Mouse (Mus musculus) hindbrain, embryonic 14.5 days (tissue): Measurements from ENCODE around the gene Pigm. TPM values are rescaled to one million over a fixed set of nuclear protein-coding genes. Genes with fewer than 3 reads are reported as not detected.

Experiments used
- ATAC-seq: fragments of 200-750 bp; cut with Nextera tagmentation; 2 replicates; pipeline ENCODE4 v1.8.0; 2017; ENCODE audit warnings: moderate number of reproducible peaks, mild to moderate bottlenecking, moderate TSS enrichment, moderate library complexity; ENCODE audit not compliant: low FRiP score
- DNase-seq: peaks from one replicate; pipeline ENCODE4 v3.0.0-alpha.2; 2015; ENCODE audit warnings: low spot score
- H3K27ac ChIP-seq: fragments of 300-500 bp; sonication (generic); 2 replicates; pipeline ENCODE4 v1.5.1; 2014; ENCODE audit warnings: mild to moderate bottlenecking, moderate library complexity
- H3K27me3 ChIP-seq: fragments of 300-500 bp; sonication (generic); 2 replicates; pipeline ENCODE4 v1.6.1; 2014; ENCODE audit warnings: mild to moderate bottlenecking, low read length, mixed read lengths; ENCODE audit not compliant: control insufficient read depth, insufficient read depth
- H3K36me3 ChIP-seq: fragments of 300-500 bp; sonication (generic); replicated peaks from 2 replicates; pipeline ENCODE4 v1.6.1; 2014; ENCODE audit not compliant: control insufficient read depth, insufficient read depth
- H3K4me1 ChIP-seq: fragments of 300-500 bp; sonication (generic); replicated peaks from 2 replicates; pipeline ENCODE4 v1.6.1; 2014; ENCODE audit warnings: antibody characterized with exemption, low read length, mixed read lengths; ENCODE audit not compliant: control insufficient read depth, insufficient read depth
- H3K4me2 ChIP-seq: fragments of 300-500 bp; sonication (generic); replicated peaks from 2 replicates; pipeline ENCODE4 v1.6.1; 2014; ENCODE audit warnings: mild to moderate bottlenecking, moderate library complexity
- H3K4me3 ChIP-seq: fragments of 300-500 bp; sonication (generic); replicated peaks from 2 replicates; pipeline ENCODE4 v1.5.1; 2014; ENCODE audit warnings: mild to moderate bottlenecking, low read length
- H3K9ac ChIP-seq: fragments of 300-500 bp; sonication (generic); 2 replicates; pipeline ENCODE4 v1.6.1; 2014
- H3K9me3 ChIP-seq: fragments of 300-500 bp; sonication (generic); 2 replicates; pipeline ENCODE4 v1.6.1; 2016; ENCODE audit warnings: low read length; ENCODE audit not compliant: control insufficient read depth
- WGBS: fragments of 180-500 bp; shearing (Covaris S2); extraction: QIAGEN DNeasy Blood & Tissue Kit; methylation state at CpG from one replicate; pipeline ENCODE4 v1.1.7; 2014; 5-methylcytosine and 5-hydroxymethylcytosine counted together
- polyA plus RNA-seq: library from polyadenylated mRNA; unstranded; fragments of >200 nt; fragmentation: Nextera tagmentation; extraction: Ambion mirVana; gene quantifications from 2 replicates; pipeline ENCODE4 v1.2.1, GENCODE M21; 2014

Pigm gene
- polyA plus RNA-seq = 5.6 and 5.9 TPM in 2 replicates

DNA sequence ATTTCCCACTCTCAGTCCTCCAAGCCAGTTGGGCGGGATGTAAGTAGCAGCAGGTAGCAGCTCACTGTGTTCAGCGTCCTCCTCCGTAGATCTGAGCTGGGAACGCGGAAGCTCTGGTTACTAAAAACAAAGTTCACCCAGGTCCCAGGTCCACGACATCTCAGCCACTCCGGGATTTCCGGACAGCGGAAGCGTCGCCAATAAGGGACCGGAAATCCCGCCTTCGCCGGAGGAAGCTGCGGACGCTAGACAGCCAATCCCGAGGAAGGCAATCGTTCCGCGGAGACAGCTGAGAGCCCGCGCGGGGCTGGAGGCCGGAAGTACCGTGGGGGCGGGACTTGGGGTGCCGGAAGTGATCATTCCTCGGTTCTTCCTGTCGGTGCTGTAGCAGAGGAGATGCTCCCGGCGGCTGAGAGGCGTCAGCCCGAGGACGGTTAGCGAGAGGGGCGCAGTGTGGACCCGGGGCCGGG, at the start of gene Pigm:
Gene Pigm, plus strand, starts transcription at position 349 of the 470 bp plus-strand sequence.
- ATAC-seq = peak; percentile 99
- DNase-seq = peak; percentile 98
- under 1% methylated on average over 33 of the region's 39 CpGs for WGBS

GRCm38 (mm10) chr1:172326684-172327083, 49.7 kb upstream of the Pigm start:
- peaks cover 8% of the 10 kb centered on the region; the same call in 1 of the 2 replicates for H3K27me3 ChIP-seq
- 59% methylated on average over 11 of the region's 11 CpGs for WGBS
- peak overlapping the region; percentile 43 for H3K9ac ChIP-seq
- DNase-seq = no peak
- H3K4me1 ChIP-seq = peaks cover 7% of the 10 kb centered on the region
- H3K36me3 ChIP-seq = no peaks in the 10 kb centered on the region
- H3K9me3 ChIP-seq = no peaks in the 10 kb centered on the region
- H3K4me3 ChIP-seq = peak overlapping the region; percentile 34
- no peak for ATAC-seq
- no peak overlapping the region for H3K27ac ChIP-seq
- H3K4me2 ChIP-seq = peak overlapping the region; percentile 57

More for the DNA sequence above, at the start of gene Pigm:
- peak within 1 kb of the TSS; percentile 97 for H3K4me2 ChIP-seq
- H3K9me3 ChIP-seq = no peaks in the 10 kb centered on the region
- peak within 1 kb of the TSS; percentile 93 for H3K4me3 ChIP-seq
- H3K27ac ChIP-seq = peak within 1 kb of the TSS; percentile 75
- H3K4me1 ChIP-seq = peaks cover 34% of the 10 kb centered on the region
- H3K36me3 ChIP-seq = peaks cover 15% of the 10 kb centered on the region
- H3K9ac ChIP-seq = peak within 1 kb of the TSS; percentile 79
- no peaks in the 10 kb centered on the region for H3K27me3 ChIP-seq

DNA sequence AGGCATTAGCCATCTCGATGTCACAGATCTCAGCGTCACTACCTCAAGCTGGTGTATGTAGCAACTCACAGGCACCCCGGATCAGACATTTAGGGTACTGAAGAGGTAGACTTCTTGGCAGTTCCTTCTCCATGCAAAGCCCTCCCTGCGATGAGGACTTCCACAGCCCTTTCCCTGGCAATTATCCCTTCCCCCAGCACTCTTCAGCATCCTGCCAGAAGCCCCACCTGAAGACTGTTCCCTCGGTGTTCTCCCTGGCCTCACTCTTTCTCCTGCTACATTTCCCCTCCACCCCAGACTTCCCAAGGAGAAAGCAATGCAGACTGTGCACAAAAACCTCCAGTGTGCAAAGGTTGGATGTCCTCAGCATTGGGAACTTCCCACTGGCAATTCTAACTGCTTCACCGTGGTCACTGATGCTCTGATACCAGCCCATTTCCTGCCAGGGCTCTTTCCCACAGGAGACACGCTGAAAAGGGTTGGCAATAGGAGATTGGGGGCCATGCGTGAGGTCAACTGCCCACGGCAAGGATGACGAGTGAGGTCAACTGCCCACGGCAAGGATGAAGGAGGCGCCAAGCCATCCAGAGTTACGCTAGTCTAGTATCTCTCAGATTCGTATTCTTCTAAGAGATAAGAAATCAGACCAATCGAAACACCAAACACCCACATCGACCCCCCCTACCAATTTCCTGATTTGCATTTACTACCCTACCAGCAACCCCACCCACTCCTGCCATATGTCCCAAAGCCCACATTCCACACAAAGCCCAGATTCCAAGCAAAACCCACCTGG, 48.9 kb upstream of the Pigm start:
- Histone ChIP-seq H3K4me2 (no peak overlapping the region), H3K36me3 (no peaks in the 10 kb centered on the region), H3K4me3 (no peak overlapping the region), H3K27ac (no peak overlapping the region), H3K4me1 (peaks cover 7% of the 10 kb centered on the region), H3K9ac (no peak overlapping the region), H3K9me3 (no peaks in the 10 kb centered on the region), H3K27me3 (peaks cover 8% of the 10 kb centered on the region; the same call in 1 of the 2 replicates)
- DNase-seq (no peak), ATAC-seq (no peak)
- WGBS = 91% methylated on average over 16 of the region's 16 CpGs

DNA sequence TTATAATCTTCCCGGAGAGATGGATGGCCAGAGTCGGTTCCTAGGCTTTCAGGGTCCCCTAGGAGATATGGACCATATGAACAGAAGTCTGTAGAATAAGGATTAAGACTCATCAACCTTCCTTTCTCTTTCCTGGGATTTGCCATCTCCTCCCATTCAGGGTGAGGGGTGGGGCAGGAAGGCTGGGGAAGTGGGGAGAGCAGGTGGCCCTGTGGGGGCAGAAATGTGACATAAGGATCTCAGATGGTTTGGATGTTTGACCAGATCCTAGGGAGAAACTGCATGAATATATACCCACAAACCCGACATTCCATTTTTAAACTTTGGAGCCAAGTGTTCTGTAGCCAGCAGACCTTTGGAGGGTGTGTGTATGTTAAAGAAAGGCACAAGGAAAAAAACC, 48.3 kb upstream of the Pigm start:
- Histone ChIP-seq H3K9ac (no peak overlapping the region), H3K4me1 (peaks cover 7% of the 10 kb centered on the region), H3K4me2 (no peak overlapping the region; the same call in 1 of the 2 replicates), H3K27me3 (peaks cover 8% of the 10 kb centered on the region; the same call in 1 of the 2 replicates), H3K27ac (no peak overlapping the region), H3K36me3 (no peaks in the 10 kb centered on the region), H3K4me3 (no peak overlapping the region), H3K9me3 (no peaks in the 10 kb centered on the region)
- WGBS = 90% methylated on average over 3 of the region's 3 CpGs
- ATAC-seq (no peak), DNase-seq (no peak)

DNA sequence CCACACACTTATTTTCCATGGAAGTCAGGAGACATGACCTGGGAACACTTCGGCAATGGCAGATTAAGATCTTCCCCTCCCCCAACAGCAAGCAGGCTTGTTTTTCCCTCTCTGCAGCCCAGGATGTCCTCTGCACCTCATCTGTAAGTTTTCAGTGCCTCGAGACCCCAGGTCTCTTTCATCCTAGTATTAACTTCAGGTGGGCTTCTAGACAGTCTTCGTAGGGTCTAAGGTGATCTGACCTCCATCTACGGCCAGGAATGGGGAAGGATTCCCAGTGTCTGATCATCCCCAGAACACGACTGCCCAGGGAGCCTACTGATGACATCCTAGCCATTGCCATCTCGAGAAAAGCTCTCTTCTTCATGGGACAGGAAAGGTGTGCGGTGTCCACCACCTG, 47.9 kb upstream of the Pigm start:
- DNase-seq = no peak
- peak overlapping the region; percentile 27; the same call in 1 of the 2 replicates for H3K4me3 ChIP-seq
- H3K9ac ChIP-seq = no peak overlapping the region
- H3K27me3 ChIP-seq = peaks cover 8% of the 10 kb centered on the region; the same call in 1 of the 2 replicates
- H3K4me2 ChIP-seq = peak overlapping the region; percentile 53
- peaks cover 7% of the 10 kb centered on the region for H3K4me1 ChIP-seq
- no peaks in the 10 kb centered on the region for H3K9me3 ChIP-seq
- H3K27ac ChIP-seq = no peak overlapping the region
- no peak for ATAC-seq
- WGBS = 85% methylated on average over 7 of the region's 7 CpGs
- no peaks in the 10 kb centered on the region for H3K36me3 ChIP-seq

DNA sequence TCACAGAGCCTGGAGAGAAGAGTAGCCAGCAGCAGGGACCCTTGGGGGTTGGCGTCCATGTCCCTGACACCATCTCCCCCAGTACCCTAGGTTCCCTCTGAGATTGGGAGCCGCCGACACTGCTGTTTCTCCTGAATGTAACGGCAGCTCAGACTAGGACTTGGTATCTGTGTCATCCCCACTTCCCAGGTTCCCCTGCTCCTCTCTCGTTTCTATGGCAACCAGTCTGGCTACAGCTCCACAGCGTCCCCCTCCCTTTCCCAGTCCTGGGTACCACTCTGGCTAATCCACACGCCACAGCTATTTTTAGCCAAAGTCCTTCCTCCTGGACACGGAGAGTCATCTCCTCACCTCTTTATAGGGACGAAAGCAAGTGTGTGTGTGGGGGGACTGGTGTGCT, 47.2 kb upstream of the Pigm start, which contains the start of gene Kcnj9:
Gene Kcnj9, minus strand, starts transcription at position 188 of the 400 bp plus-strand sequence.
- WGBS = 11% methylated on average over 9 of the region's 9 CpGs
- ATAC-seq (peak; percentile 85), DNase-seq (peak; percentile 81)
- Histone ChIP-seq H3K36me3 (no peaks in the 10 kb centered on the region), H3K4me2 (peak within 1 kb of the TSS; percentile 53), H3K27me3 (peaks cover 8% of the 10 kb centered on the region; the same call in 1 of the 2 replicates), H3K9me3 (no peaks in the 10 kb centered on the region), H3K9ac (peak within 1 kb of the TSS; percentile 53), H3K4me1 (peaks cover 7% of the 10 kb centered on the region), H3K4me3 (peak within 1 kb of the TSS; percentile 27), H3K27ac (peak within 1 kb of the TSS; percentile 63)

DNA sequence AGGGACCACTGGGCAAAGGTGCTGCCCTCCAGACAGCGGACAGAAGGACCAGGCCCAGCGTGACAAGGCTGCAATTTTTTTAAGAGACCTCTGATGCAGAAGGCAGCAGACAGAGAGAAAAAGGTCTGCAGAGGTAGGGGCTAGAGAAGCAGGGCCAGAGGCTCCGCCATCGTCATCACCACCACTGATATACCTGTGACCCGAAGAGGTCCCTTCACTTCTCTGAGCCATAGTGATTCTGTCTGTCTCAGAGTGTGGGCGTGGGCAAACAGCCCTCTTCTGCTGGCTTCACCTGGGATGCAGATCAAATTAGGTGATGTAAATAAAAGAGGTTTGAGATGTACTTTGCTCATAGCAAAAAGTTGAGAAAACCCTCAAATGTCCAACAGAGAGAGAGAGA, 46.7 kb upstream of the Pigm start:
- DNase-seq (no peak), ATAC-seq (no peak)
- Histone ChIP-seq H3K4me3 (peak overlapping the region; percentile 27; the same call in 1 of the 2 replicates), H3K9me3 (no peaks in the 10 kb centered on the region), H3K4me2 (peak overlapping the region; percentile 53), H3K27me3 (peaks cover 8% of the 10 kb centered on the region; the same call in 1 of the 2 replicates), H3K4me1 (peaks cover 7% of the 10 kb centered on the region), H3K27ac (peak overlapping the region; percentile 63), H3K36me3 (no peaks in the 10 kb centered on the region), H3K9ac (peak overlapping the region; percentile 53; the same call in 1 of the 2 replicates)
- WGBS = 66% methylated on average over 6 of the region's 6 CpGs

- ATAC-seq (no peak), DNase-seq (no peak)
- H3K27ac ChIP-seq = no peak overlapping the region
- H3K36me3 ChIP-seq = no peaks in the 10 kb centered on the region
- H3K4me1 ChIP-seq = peaks cover 7% of the 10 kb centered on the region
- no peak overlapping the region for H3K4me2 ChIP-seq
- peaks cover 7% of the 10 kb centered on the region; the same call in 1 of the 2 replicates for H3K27me3 ChIP-seq
- H3K9ac ChIP-seq = no peak overlapping the region
- H3K9me3 ChIP-seq = no peaks in the 10 kb centered on the region
- no peak overlapping the region for H3K4me3 ChIP-seq
- WGBS = 57% methylated on average over 8 of the region's 8 CpGs
These were observed 44.9 kb upstream of the Pigm start for GRCm38 (mm10) chr1:172331422-172331947.

GRCm38 (mm10) chr1:172332925-172333324, 43.4 kb upstream of the Pigm start:
- 89% methylated on average over 2 of the region's 2 CpGs for WGBS

More at GRCm38 (mm10) chr1:172332925-172333324, 43.4 kb upstream of the Pigm start:
- Histone ChIP-seq H3K4me3 (no peak overlapping the region), H3K4me1 (peaks cover 7% of the 10 kb centered on the region), H3K27ac (no peak overlapping the region), H3K9ac (no peak overlapping the region), H3K36me3 (no peaks in the 10 kb centered on the region), H3K27me3 (no peaks in the 10 kb centered on the region), H3K4me2 (no peak overlapping the region), H3K9me3 (no peaks in the 10 kb centered on the region)
- DNase-seq = no peak
- ATAC-seq = no peak
